Mouse (Mus musculus) neural tube, embryonic 12.5 days (tissue): Measurements from ENCODE around the gene Svs4. TPM values are rescaled to one million over a fixed set of nuclear protein-coding genes. Genes with fewer than 3 reads are reported as not detected.
"Not testable (repeated sequence)": the region's sequence is repeated elsewhere in the genome, so short reads cannot be mapped to it uniquely, and the experiment has no call there.

Source experiments
- ATAC-seq: fragments of 200-750 bp; cut with Nextera tagmentation; 2 replicates; pipeline ENCODE4 v1.8.0; 2017; ENCODE audit warnings: low read depth, mild to moderate bottlenecking, moderate TSS enrichment, moderate library complexity; ENCODE audit not compliant: low FRiP score
- H3K27ac ChIP-seq: fragments of 300-500 bp; sonication (generic); 2 replicates; pipeline ENCODE4 v1.5.1; 2016
- H3K27me3 ChIP-seq: fragments of 300-500 bp; sonication (generic); replicated peaks from 2 replicates; pipeline ENCODE4 v1.6.1; 2016; ENCODE audit warnings: mild to moderate bottlenecking
- H3K36me3 ChIP-seq: fragments of 300-500 bp; sonication (generic); 2 replicates; pipeline ENCODE4 v1.6.1; 2016; ENCODE audit warnings: mild to moderate bottlenecking
- H3K4me1 ChIP-seq: fragments of 300-500 bp; sonication (generic); 2 replicates; pipeline ENCODE4 v1.6.1; 2016
- H3K4me2 ChIP-seq: fragments of 300-500 bp; sonication (generic); replicated peaks from 2 replicates; pipeline ENCODE4 v1.6.1; 2016; ENCODE audit warnings: mild to moderate bottlenecking
- H3K4me3 ChIP-seq: fragments of 300-500 bp; sonication (generic); 2 replicates; pipeline ENCODE4 v1.5.1; 2016
- H3K9ac ChIP-seq: fragments of 300-500 bp; sonication (generic); 2 replicates; pipeline ENCODE4 v1.6.1; 2016; ENCODE audit warnings: mild to moderate bottlenecking
- H3K9me3 ChIP-seq: fragments of 300-500 bp; sonication (generic); 2 replicates; pipeline ENCODE4 v1.6.1; 2016; ENCODE audit warnings: mild to moderate bottlenecking
- WGBS: fragments of 180-500 bp; shearing (Covaris S2); methylation state at CpG from one replicate; pipeline ENCODE4 v1.1.7; 2016; 5-methylcytosine and 5-hydroxymethylcytosine counted together
- polyA plus RNA-seq: library from polyadenylated mRNA; unstranded; fragments of >200 nt; fragmentation: Nextera tagmentation; extraction: Ambion mirVana; gene quantifications from 2 replicates; pipeline ENCODE4 v1.2.1, GENCODE M21; 2016

Svs4 gene
- polyA plus RNA-seq = not detected in 2 replicates

- no peak within 1 kb of the TSS for H3K4me3 ChIP-seq
- 96% methylated on average over 4 of the region's 4 CpGs for WGBS
- H3K4me2 ChIP-seq = no peak within 1 kb of the TSS
- ATAC-seq = no peak
- no peaks in the 10 kb centered on the region for H3K4me1 ChIP-seq
- H3K27me3 ChIP-seq = no peaks in the 10 kb centered on the region
- no peaks in the 10 kb centered on the region for H3K36me3 ChIP-seq
- H3K27ac ChIP-seq = no peak within 1 kb of the TSS
- no peaks in the 10 kb centered on the region for H3K9me3 ChIP-seq
- no peak within 1 kb of the TSS for H3K9ac ChIP-seq
Measured at GRCm38 (mm10) chr2:164278359-164278758, at the start of gene Svs4. TSS of gene Svs4 (minus strand) at chr2:164278459.

GRCm38 (mm10) chr2:164320983-164321382 lies 42.7 kb upstream of the Svs4 start:
- no peak overlapping the region for H3K4me3 ChIP-seq
- no peaks in the 10 kb centered on the region for H3K36me3 ChIP-seq
- no peak overlapping the region for H3K27ac ChIP-seq
- no peak for ATAC-seq
- H3K4me2 ChIP-seq = no peak overlapping the region
- H3K27me3 ChIP-seq = no peaks in the 10 kb centered on the region
- 88% methylated on average over 6 of the region's 6 CpGs for WGBS
- H3K4me1 ChIP-seq = no peaks in the 10 kb centered on the region
- no peaks in the 10 kb centered on the region for H3K9me3 ChIP-seq
- H3K9ac ChIP-seq = no peak overlapping the region

- not testable (repeated sequence) for H3K9ac ChIP-seq, H3K4me2 ChIP-seq, H3K27me3 ChIP-seq, H3K9me3 ChIP-seq, H3K4me3 ChIP-seq, H3K27ac ChIP-seq, H3K36me3 ChIP-seq, H3K4me1 ChIP-seq, ATAC-seq
- WGBS = 76% methylated on average over 1 of the region's 1 CpGs
Measured at GRCm38 (mm10) chr2:164316451-164316850, 38.2 kb upstream of the Svs4 start, which contains the start of gene Svs6. TSS of gene Svs6 (plus strand) at chr2:164316751.

DNA sequence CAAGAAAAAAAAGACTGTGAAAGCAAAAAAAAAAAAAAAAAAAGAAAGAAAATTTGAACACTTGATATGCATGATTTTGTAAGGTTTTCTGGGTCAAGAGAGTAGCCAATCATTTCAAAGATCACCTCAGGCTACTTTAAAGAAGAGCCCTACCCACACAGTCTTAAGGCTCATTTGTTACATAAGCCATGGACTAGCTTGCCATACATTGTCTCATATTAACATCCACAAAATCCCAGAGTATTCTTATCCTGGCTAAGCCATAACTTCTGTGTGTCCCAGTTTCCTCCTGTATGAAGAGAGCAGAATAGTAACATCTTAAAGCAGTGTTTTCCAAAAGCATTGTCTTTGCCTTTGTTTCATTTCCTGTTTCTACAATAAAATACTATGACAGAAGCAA lies 37.2 kb upstream of the Svs4 start:
- not testable (repeated sequence) for H3K27me3 ChIP-seq, H3K27ac ChIP-seq, H3K36me3 ChIP-seq, H3K4me3 ChIP-seq, H3K4me1 ChIP-seq, H3K9me3 ChIP-seq, ATAC-seq, H3K9ac ChIP-seq, H3K4me2 ChIP-seq

- Histone ChIP-seq H3K4me1 (no peaks in the 10 kb centered on the region), H3K36me3 (no peaks in the 10 kb centered on the region), H3K9me3 (no peaks in the 10 kb centered on the region), H3K27ac (no peak overlapping the region), H3K4me2 (no peak overlapping the region), H3K4me3 (no peak overlapping the region), H3K9ac (no peak overlapping the region), H3K27me3 (no peaks in the 10 kb centered on the region)
- 85% methylated on average over 5 of the region's 5 CpGs for WGBS
- no peak for ATAC-seq
Measured at GRCm38 (mm10) chr2:164312599-164312998, 34.3 kb upstream of the Svs4 start.

DNA sequence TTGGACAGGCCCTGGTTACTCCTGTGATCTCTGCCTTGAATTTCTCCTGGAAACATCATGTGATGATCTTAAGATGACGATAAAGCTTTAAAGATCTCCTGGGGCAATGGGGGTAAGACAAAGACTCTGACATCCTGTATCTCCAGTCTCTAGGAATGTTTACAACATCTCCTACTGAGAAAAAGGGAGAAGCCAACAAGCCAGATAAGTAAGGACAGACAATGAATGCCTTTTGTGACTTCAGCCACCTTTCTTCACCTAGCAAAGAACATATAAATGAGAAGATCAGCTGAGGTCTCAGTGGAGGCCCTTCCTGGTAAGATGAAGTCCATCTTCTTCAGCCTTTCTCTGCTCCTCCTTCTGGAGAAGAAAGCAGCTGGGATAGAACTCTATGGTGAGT lies 10.7 kb upstream of the Svs4 start, which contains the start of gene Svs3a:
Gene Svs3a, plus strand, starts transcription at position 301 of the 400 bp plus-strand sequence.
- ATAC-seq = not testable (repeated sequence)

DNA sequence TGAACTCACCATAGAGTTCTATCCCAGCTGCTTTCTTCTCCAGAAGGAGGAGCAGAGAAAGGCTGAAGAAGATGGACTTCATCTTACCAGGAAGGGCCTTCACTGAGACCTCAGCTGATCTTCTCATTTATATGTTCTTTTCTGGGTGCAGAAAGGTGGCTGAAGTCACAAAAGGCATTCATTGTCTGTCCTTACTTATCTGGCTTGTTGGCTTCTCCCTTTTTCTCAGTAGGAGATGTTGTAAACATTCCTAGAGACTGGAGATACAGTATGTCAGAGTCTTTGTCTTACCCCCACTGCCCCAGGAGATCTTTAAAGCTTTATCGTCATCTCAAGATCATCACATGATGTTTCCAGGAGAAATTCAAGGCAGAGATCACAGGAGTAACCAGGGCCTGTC lies 21.7 kb downstream of the Svs4 start, which contains the start of gene Svs3b:
Gene Svs3b, minus strand, starts transcription at position 101 of the 400 bp plus-strand sequence.
- H3K4me2 ChIP-seq, H3K36me3 ChIP-seq, H3K27ac ChIP-seq, H3K4me3 ChIP-seq, H3K9me3 ChIP-seq, H3K4me1 ChIP-seq, H3K27me3 ChIP-seq, ATAC-seq, H3K9ac ChIP-seq: not testable (repeated sequence)
- WGBS = 62% methylated on average over 1 of the region's 1 CpGs

More for the DNA sequence above, 10.7 kb upstream of the Svs4 start, which contains the start of gene Svs3a:
- not testable (repeated sequence) for H3K4me1 ChIP-seq, H3K9me3 ChIP-seq, H3K4me3 ChIP-seq, H3K9ac ChIP-seq, H3K4me2 ChIP-seq, H3K27ac ChIP-seq, H3K27me3 ChIP-seq, H3K36me3 ChIP-seq
- WGBS = 36% methylated on average over 1 of the region's 1 CpGs

DNA sequence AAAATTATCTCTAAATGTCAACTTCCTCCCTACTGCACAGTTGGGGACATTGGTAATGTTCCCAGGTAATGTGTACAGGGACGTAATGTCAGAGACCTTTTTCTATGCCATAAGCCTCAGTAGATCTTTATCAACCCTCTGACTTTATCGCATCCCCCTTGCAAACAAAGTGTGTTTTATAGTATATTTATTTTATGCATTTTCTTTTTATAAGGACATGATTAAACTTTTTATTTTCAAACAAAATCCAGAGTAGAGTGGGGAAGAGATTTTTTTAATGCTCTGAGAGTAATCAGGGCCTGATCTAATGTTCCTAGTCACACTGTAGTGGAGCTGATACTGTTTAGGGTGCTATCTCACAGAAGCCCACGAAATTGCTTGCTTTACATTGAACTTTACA lies 39.9 kb downstream of the Svs4 start, which contains the start of gene Svs2:
Gene Svs2, minus strand, starts transcription at position 101 of the 400 bp plus-strand sequence.
- H3K4me1 ChIP-seq = no peaks in the 10 kb centered on the region
- no peak within 1 kb of the TSS for H3K9ac ChIP-seq
- H3K36me3 ChIP-seq = no peaks in the 10 kb centered on the region
- no peak within 1 kb of the TSS for H3K4me2 ChIP-seq
- H3K27ac ChIP-seq = no peak within 1 kb of the TSS
- H3K4me3 ChIP-seq = no peak within 1 kb of the TSS
- no peaks in the 10 kb centered on the region for H3K27me3 ChIP-seq
- no peaks in the 10 kb centered on the region for H3K9me3 ChIP-seq
- 84% methylated on average over 3 of the region's 3 CpGs for WGBS
- no peak for ATAC-seq

- H3K27ac ChIP-seq = no peak overlapping the region
- ATAC-seq = no peak
Measured at GRCm38 (mm10) chr2:164232671-164233070, 45.6 kb downstream of the Svs4 start.

GRCm38 (mm10) chr2:164228361-164229070 lies 49.7 kb downstream of the Svs4 start:
- ATAC-seq = no peak
- Histone ChIP-seq H3K27ac (no peak overlapping the region), H3K4me1 (no peaks in the 10 kb centered on the region), H3K4me2 (no peak overlapping the region), H3K27me3 (no peaks in the 10 kb centered on the region), H3K4me3 (no peak overlapping the region), H3K9ac (no peak overlapping the region), H3K36me3 (no peaks in the 10 kb centered on the region), H3K9me3 (no peaks in the 10 kb centered on the region)
- 89% methylated on average over 8 of the region's 8 CpGs for WGBS

More at GRCm38 (mm10) chr2:164232671-164233070, 45.6 kb downstream of the Svs4 start:
- Histone ChIP-seq H3K9ac (no peak overlapping the region), H3K4me2 (no peak overlapping the region), H3K36me3 (no peaks in the 10 kb centered on the region), H3K9me3 (no peaks in the 10 kb centered on the region), H3K27me3 (no peaks in the 10 kb centered on the region), H3K4me3 (no peak overlapping the region), H3K4me1 (no peaks in the 10 kb centered on the region)
- 90% methylated on average over 8 of the region's 8 CpGs for WGBS

Other genes starting within 250 kb of the Svs4 start
- gene Stk4, start 208.1 kb downstream of the Svs4 start, polyA plus RNA-seq = 27.7 and 28.8 TPM in 2 replicates
- 43.4 and 46.2 TPM in 2 replicates for gene Tomm34, start 207.3 kb downstream of the Svs4 start, polyA plus RNA-seq
- 0.06 and 0.23 TPM in 2 replicates for gene Kcns1, start 107.3 kb downstream of the Svs4 start, polyA plus RNA-seq
- gene Wfdc5, start 95.7 kb downstream of the Svs4 start, polyA plus RNA-seq = not detected in 2 replicates
- not detected in 2 replicates for gene Wfdc12, start 87.9 kb downstream of the Svs4 start, polyA plus RNA-seq
- not detected in 2 replicates for gene Wfdc15a, start 78.3 kb downstream of the Svs4 start, polyA plus RNA-seq
- gene Wfdc15b, start 56.8 kb downstream of the Svs4 start, polyA plus RNA-seq = not detected in 2 replicates
- gene Svs2, start 40.0 kb downstream of the Svs4 start, polyA plus RNA-seq = not detected in 2 replicates
- not detected in 2 replicates for gene Svs3b, start 21.8 kb downstream of the Svs4 start, polyA plus RNA-seq
- gene Svs3a, start 10.8 kb upstream of the Svs4 start, polyA plus RNA-seq = not detected in 2 replicates
- gene Svs6, start 38.3 kb upstream of the Svs4 start, polyA plus RNA-seq = not detected in 2 replicates
- gene Svs5, start 54.3 kb upstream of the Svs4 start, polyA plus RNA-seq = not detected in 2 replicates
- gene Slpi, start 110.6 kb upstream of the Svs4 start, polyA plus RNA-seq = 0.28 TPM in 1 of 2 replicates, not detected in the other
- 0.13 and 0.18 TPM in 2 replicates for gene Rbpjl, start 124.7 kb upstream of the Svs4 start, polyA plus RNA-seq
- gene Matn4, start 126.7 kb upstream of the Svs4 start, polyA plus RNA-seq = 8.2 and 9.0 TPM in 2 replicates
- gene Sdc4, start 165.4 kb upstream of the Svs4 start, polyA plus RNA-seq = 9.7 and 11.7 TPM in 2 replicates
- gene Sys1, start 178.5 kb upstream of the Svs4 start, polyA plus RNA-seq = 72.8 and 82.7 TPM in 2 replicates
- 6.0 and 6.5 TPM in 2 replicates for gene Gm20458, start 182.5 kb upstream of the Svs4 start, polyA plus RNA-seq
- not detected in 2 replicates for gene Trp53tg5, start 195.3 kb upstream of the Svs4 start, polyA plus RNA-seq
- gene Dbndd2, start 207.6 kb upstream of the Svs4 start, polyA plus RNA-seq = 5.8 and 7.0 TPM in 2 replicates
- gene Pigt, start 219.1 kb upstream of the Svs4 start, polyA plus RNA-seq = 50.0 and 55.3 TPM in 2 replicates